Mouse (Mus musculus) ES-Bruce4 (cell line): ENCODE data around the gene Camta1.

Experiments
- EP300 ChIP-seq: IDR thresholded peaks from 2 replicates; pipeline ENCODE4 v1.6.1; 2011; ENCODE audit warnings: low read depth, low read length; ENCODE audit not compliant: insufficient read depth
- POLR2A ChIP-seq: IDR thresholded peaks from one replicate; pipeline ENCODE4 v1.8.1; 2011; ENCODE audit warnings: low read length; ENCODE audit not compliant: insufficient read depth

DNA sequence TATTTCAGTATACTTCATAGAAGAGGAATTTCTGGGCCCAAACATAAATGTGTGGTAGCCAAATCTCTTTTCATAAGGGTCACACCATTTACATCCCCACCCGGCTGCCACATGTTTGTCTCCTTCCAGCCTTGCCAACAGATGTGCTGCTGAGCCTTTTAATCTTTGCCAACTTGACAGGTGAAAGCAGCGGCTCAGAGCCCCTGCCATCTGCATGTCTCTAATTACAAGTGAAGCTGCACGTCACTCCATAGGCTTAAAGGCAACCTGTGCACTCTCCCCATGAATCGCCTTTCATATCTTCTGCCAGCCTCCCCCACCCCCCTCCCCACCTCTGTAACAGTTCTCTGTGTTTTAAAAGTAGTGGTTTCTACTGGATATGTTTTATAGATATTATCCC is 351.3 kb downstream of the Camta1 start:
- TF ChIP-seq EP300 (no peak), POLR2A (no peak)
